Mouse (Mus musculus) limb, embryonic 14.5 days (tissue): ENCODE measurements around the gene Olfr572. TPM values are rescaled to one million over a fixed set of nuclear protein-coding genes. Genes with fewer than 3 reads are reported as not detected.

Source experiments
- ATAC-seq: fragments of 200-750 bp; cut with Nextera tagmentation; 2 replicates; pipeline ENCODE4 v1.8.0; 2017; ENCODE audit warnings: low read depth, moderate number of reproducible peaks, moderate TSS enrichment; ENCODE audit not compliant: low FRiP score
- DNase-seq: peaks from one replicate; pipeline ENCODE4 v3.0.0-alpha.2; 2015; ENCODE audit warnings: low spot score
- H3K27ac ChIP-seq: fragments of 300-500 bp; sonication (generic); replicated peaks from 2 replicates; pipeline ENCODE4 v1.5.1; 2014; ENCODE audit warnings: low read depth, mild to moderate bottlenecking, low read length, moderate library complexity, mixed read lengths
- H3K27me3 ChIP-seq: fragments of 300-500 bp; sonication (generic); 2 replicates; pipeline ENCODE4 v1.6.1; 2014; ENCODE audit warnings: low read length, mixed read lengths; ENCODE audit not compliant: control insufficient read depth, insufficient read depth
- H3K36me3 ChIP-seq: fragments of 300-500 bp; sonication (generic); 2 replicates; pipeline ENCODE4 v1.6.1; 2014; ENCODE audit warnings: mild to moderate bottlenecking, low read length, moderate library complexity, mixed read lengths; ENCODE audit not compliant: control insufficient read depth, insufficient read depth
- H3K4me1 ChIP-seq: fragments of 300-500 bp; sonication (generic); 2 replicates; pipeline ENCODE4 v1.6.1; 2014; ENCODE audit warnings: antibody characterized with exemption, low read length, mixed read lengths; ENCODE audit not compliant: control insufficient read depth, insufficient read depth
- H3K4me2 ChIP-seq: fragments of 300-500 bp; sonication (generic); replicated peaks from 2 replicates; pipeline ENCODE4 v1.6.1; 2014; ENCODE audit warnings: low read depth, mild to moderate bottlenecking, low read length, moderate library complexity; ENCODE audit not compliant: severe bottlenecking
- H3K4me3 ChIP-seq: fragments of 300-500 bp; sonication (generic); replicated peaks from 2 replicates; pipeline ENCODE4 v1.5.1; 2014; ENCODE audit warnings: low read length
- H3K9ac ChIP-seq: fragments of 300-500 bp; sonication (generic); 2 replicates; pipeline ENCODE4 v1.6.1; 2014; ENCODE audit warnings: mild to moderate bottlenecking, low read depth, low read length, moderate library complexity; ENCODE audit not compliant: severe bottlenecking
- H3K9me3 ChIP-seq: fragments of 300-500 bp; sonication (generic); 2 replicates; pipeline ENCODE4 v1.6.1; 2016; ENCODE audit warnings: low read length; ENCODE audit not compliant: control insufficient read depth
- POLR2A ChIP-seq: fragments of 200-500 bp; IDR thresholded peaks from 2 replicates; pipeline ENCODE4 v1.8.0; 2012; ENCODE audit warnings: inconsistent platforms, mild to moderate bottlenecking, moderate library complexity, borderline replicate concordance; ENCODE audit not compliant: insufficient read depth, insufficient read length; ENCODE audit errors: extremely low read depth
- WGBS: fragments of 180-500 bp; shearing (Covaris S2); extraction: QIAGEN DNeasy Blood & Tissue Kit; methylation state at CpG from one replicate; pipeline ENCODE4 v1.1.7; 2014; 5-methylcytosine and 5-hydroxymethylcytosine counted together
- polyA plus RNA-seq, 2 experiments: library from polyadenylated mRNA; depleted of rRNA in 1 of 2; stranded (reverse) in 1 of 2; unstranded in 1 of 2; fragments of >200 nt; fragmentation: Nextera tagmentation in 1 of 2; extraction: Ambion mirVana in 1 of 2; gene quantifications; 2 replicates each; pipeline versions ENCODE4 v1.2.1 to v1.2.3; 2012 to 2014

Olfr572 gene
- polyA plus RNA-seq, 2 experiments = not detected

DNA sequence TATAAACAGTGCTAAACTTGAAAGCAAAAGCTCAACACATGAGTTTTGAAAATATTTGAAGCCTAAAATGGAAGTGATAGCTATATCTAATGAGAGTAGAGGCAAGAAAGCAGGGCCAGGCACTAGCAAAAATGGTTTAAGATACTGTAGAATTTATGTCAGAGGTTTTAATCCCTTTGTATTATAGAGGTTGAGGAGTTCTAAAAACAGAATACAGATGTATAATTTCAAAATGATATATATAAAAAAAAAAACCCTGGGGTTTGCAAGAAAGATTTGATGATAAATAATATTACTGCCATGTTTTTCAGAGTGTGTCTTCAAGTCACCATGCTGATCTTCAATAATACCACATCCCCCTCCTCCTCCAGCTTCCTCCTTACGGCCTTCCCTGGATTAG is 24.0 kb downstream of the Olfr572 start, which contains the start of gene Olfr574:
Olfr574 (plus strand) TSS at position 301 of the 400 bp plus-strand sequence.
- ATAC-seq (no peak), DNase-seq (no peak)
- Histone ChIP-seq H3K36me3 (no peaks in the 10 kb centered on the region), H3K4me1 (no peaks in the 10 kb centered on the region), H3K4me2 (no peak within 1 kb of the TSS), H3K9ac (no peak within 1 kb of the TSS), H3K4me3 (no peak within 1 kb of the TSS), H3K9me3 (no peaks in the 10 kb centered on the region), H3K27ac (no peak within 1 kb of the TSS), H3K27me3 (no peaks in the 10 kb centered on the region)
- WGBS = 79% methylated on average over 1 of the region's 1 CpGs
- TF ChIP-seq POLR2A = no peak

GRCm38 (mm10) chr7:102950732-102951131 is 26.5 kb downstream of the Olfr572 start:
- no peak for ATAC-seq
- Histone ChIP-seq H3K9me3 (no peaks in the 10 kb centered on the region), H3K4me2 (no peak overlapping the region), H3K4me1 (no peaks in the 10 kb centered on the region), H3K27ac (no peak overlapping the region), H3K4me3 (no peak overlapping the region), H3K9ac (no peak overlapping the region), H3K36me3 (no peaks in the 10 kb centered on the region), H3K27me3 (no peaks in the 10 kb centered on the region)
- no peak for TF ChIP-seq POLR2A
- WGBS = 44% methylated on average over 1 of the region's 1 CpGs
- no peak for DNase-seq

GRCm38 (mm10) chr7:102958137-102958536 is 33.9 kb downstream of the Olfr572 start:
- no peak for TF ChIP-seq POLR2A
- Histone ChIP-seq H3K36me3 (no peaks in the 10 kb centered on the region), H3K27ac (no peak overlapping the region), H3K9ac (no peak overlapping the region), H3K9me3 (no peaks in the 10 kb centered on the region), H3K4me1 (no peaks in the 10 kb centered on the region), H3K4me2 (no peak overlapping the region), H3K27me3 (no peaks in the 10 kb centered on the region), H3K4me3 (no peak overlapping the region)
- WGBS = 69% methylated on average over 3 of the region's 3 CpGs
- DNase-seq (no peak), ATAC-seq (no peak)

GRCm38 (mm10) chr7:102958593-102958992 is 34.4 kb downstream of the Olfr572 start, which contains the start of gene Olfr575:
Olfr575 (minus strand) TSS chr7:102958775.
- no peak within 1 kb of the TSS for H3K27ac ChIP-seq
- no peak within 1 kb of the TSS for H3K4me2 ChIP-seq
- no peak within 1 kb of the TSS for H3K4me3 ChIP-seq
- ATAC-seq (no peak), DNase-seq (no peak)
- no peak within 1 kb of the TSS for H3K9ac ChIP-seq
- TF ChIP-seq POLR2A = no peak
- H3K27me3 ChIP-seq = no peaks in the 10 kb centered on the region
- WGBS = 67% methylated on average over 1 of the region's 1 CpGs
- no peaks in the 10 kb centered on the region for H3K9me3 ChIP-seq
- H3K4me1 ChIP-seq = no peaks in the 10 kb centered on the region
- no peaks in the 10 kb centered on the region for H3K36me3 ChIP-seq

GRCm38 (mm10) chr7:102962360-102962759 is 38.2 kb downstream of the Olfr572 start, which contains the start of gene Olfr576:
Olfr576 (plus strand) TSS chr7:102962660.
- no peaks in the 10 kb centered on the region for H3K36me3 ChIP-seq
- H3K4me3 ChIP-seq = no peak within 1 kb of the TSS
- 44% methylated on average over 2 of the region's 2 CpGs for WGBS
- no peaks in the 10 kb centered on the region for H3K27me3 ChIP-seq
- H3K9ac ChIP-seq = no peak within 1 kb of the TSS
- no peak for DNase-seq
- H3K9me3 ChIP-seq = no peaks in the 10 kb centered on the region
- ATAC-seq = no peak
- H3K4me2 ChIP-seq = no peak within 1 kb of the TSS
- H3K27ac ChIP-seq = no peak within 1 kb of the TSS
- no peaks in the 10 kb centered on the region for H3K4me1 ChIP-seq
- no peak for TF ChIP-seq POLR2A

GRCm38 (mm10) chr7:102974399-102974798 is 50.2 kb downstream of the Olfr572 start:
- no peak overlapping the region for H3K9ac ChIP-seq
- ATAC-seq (no peak), DNase-seq (no peak)
- H3K27ac ChIP-seq = no peak overlapping the region
- no peak overlapping the region for H3K4me2 ChIP-seq
- TF ChIP-seq POLR2A = no peak
- H3K9me3 ChIP-seq = no peaks in the 10 kb centered on the region
- no peaks in the 10 kb centered on the region for H3K4me1 ChIP-seq
- no peaks in the 10 kb centered on the region for H3K27me3 ChIP-seq
- WGBS = 33% methylated on average over 1 of the region's 1 CpGs
- H3K36me3 ChIP-seq = no peaks in the 10 kb centered on the region
- no peak overlapping the region for H3K4me3 ChIP-seq
